Mouse (Mus musculus) embryonic facial prominence, embryonic 14.5 days (tissue): Measurements from ENCODE around the gene Brms1. TPM values are rescaled to one million over a fixed set of nuclear protein-coding genes. Genes with fewer than 3 reads are reported as not detected.
A peak's percentile ranks its signal among the peaks of the same experiment; 100 is the strongest.

Source experiments
- ATAC-seq: fragments of 200-750 bp; cut with Nextera tagmentation; 2 replicates; pipeline ENCODE4 v1.8.0; 2017; ENCODE audit warnings: low read depth, moderate number of reproducible peaks, moderate TSS enrichment
- DNase-seq: peaks from one replicate; pipeline ENCODE4 v3.0.0-alpha.2; 2015; ENCODE audit warnings: low spot score
- H3K27ac ChIP-seq: fragments of 300-500 bp; sonication (generic); replicated peaks from 2 replicates; pipeline ENCODE4 v1.5.1; 2014; ENCODE audit warnings: low read depth, mild to moderate bottlenecking, low read length, moderate library complexity
- H3K27me3 ChIP-seq: fragments of 300-500 bp; sonication (generic); replicated peaks from 2 replicates; pipeline ENCODE4 v1.6.1; 2014; ENCODE audit warnings: low read length; ENCODE audit not compliant: control insufficient read depth, insufficient read depth
- H3K36me3 ChIP-seq: fragments of 300-500 bp; sonication (generic); 2 replicates; pipeline ENCODE4 v1.6.1; 2014; ENCODE audit warnings: low read length, mixed read lengths; ENCODE audit not compliant: control insufficient read depth, insufficient read depth
- H3K4me1 ChIP-seq: fragments of 300-500 bp; sonication (generic); 2 replicates; pipeline ENCODE4 v1.6.1; 2014; ENCODE audit warnings: antibody characterized with exemption, low read length; ENCODE audit not compliant: control insufficient read depth, insufficient read depth
- H3K4me2 ChIP-seq: fragments of 300-500 bp; sonication (generic); 2 replicates; pipeline ENCODE4 v1.6.1; 2014; ENCODE audit warnings: low read depth, mild to moderate bottlenecking, low read length, moderate library complexity, mixed read lengths
- H3K4me3 ChIP-seq: fragments of 300-500 bp; sonication (generic); 2 replicates; pipeline ENCODE4 v1.5.1; 2014; ENCODE audit warnings: low read depth, mild to moderate bottlenecking, low read length
- H3K9ac ChIP-seq: fragments of 300-500 bp; sonication (generic); 2 replicates; pipeline ENCODE4 v1.6.1; 2014; ENCODE audit warnings: low read depth, mild to moderate bottlenecking, low read length, moderate library complexity, mixed read lengths
- H3K9me3 ChIP-seq: fragments of 300-500 bp; sonication (generic); 2 replicates; pipeline ENCODE4 v1.6.1; 2016; ENCODE audit warnings: low read length; ENCODE audit not compliant: control insufficient read depth
- WGBS: fragments of 180-500 bp; shearing (Covaris S2); extraction: QIAGEN DNeasy Blood & Tissue Kit; methylation state at CpG from one replicate; pipeline ENCODE4 v1.1.7; 2014; 5-methylcytosine and 5-hydroxymethylcytosine counted together
- polyA plus RNA-seq: library from polyadenylated mRNA; unstranded; fragments of >200 nt; fragmentation: Nextera tagmentation; extraction: Ambion mirVana; gene quantifications from 2 replicates; pipeline ENCODE4 v1.2.1, GENCODE M21; 2014

Brms1 gene
- polyA plus RNA-seq, 1 experiment from 2014 or later: 38.7 TPM

DNA sequence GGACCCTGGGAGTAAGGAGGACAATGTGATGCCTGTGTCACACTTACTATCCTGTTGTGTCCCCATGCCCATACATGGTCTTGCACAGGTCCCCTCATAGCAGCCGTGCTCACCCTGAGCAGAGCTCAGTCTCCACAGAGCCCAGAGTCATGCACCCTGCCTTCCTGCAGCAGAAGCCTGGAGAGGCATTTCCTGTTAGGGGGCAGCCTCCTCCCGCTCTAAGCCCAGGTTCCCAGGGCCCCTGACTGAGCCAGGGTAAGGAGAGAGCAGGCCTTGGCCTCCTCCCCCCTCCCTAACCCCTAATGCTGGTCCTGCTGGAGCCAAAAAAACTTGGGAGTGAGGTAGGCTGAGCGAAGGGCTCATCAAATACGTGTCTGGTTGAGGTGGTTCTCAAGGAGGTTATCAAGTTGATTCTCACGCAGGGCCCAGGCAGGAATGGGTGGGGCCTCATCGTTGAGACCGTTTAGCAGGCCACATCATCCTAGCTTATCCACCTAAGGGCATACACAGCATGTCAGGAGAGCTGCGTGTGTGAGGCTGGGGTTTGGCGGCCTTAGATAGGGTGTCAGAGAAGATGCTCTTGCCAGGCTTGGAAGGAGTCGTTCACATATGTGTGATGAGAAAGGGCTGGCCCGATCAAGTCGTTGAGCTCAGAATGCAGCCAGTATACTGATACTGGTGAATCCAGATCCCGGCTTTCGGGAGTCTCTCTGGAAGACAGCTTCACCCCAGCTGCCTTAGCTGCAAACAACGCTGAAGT lies 26.1 kb downstream of the Brms1 start:
- 4% methylated on average over 15 of the region's 15 CpGs for WGBS

DNA sequence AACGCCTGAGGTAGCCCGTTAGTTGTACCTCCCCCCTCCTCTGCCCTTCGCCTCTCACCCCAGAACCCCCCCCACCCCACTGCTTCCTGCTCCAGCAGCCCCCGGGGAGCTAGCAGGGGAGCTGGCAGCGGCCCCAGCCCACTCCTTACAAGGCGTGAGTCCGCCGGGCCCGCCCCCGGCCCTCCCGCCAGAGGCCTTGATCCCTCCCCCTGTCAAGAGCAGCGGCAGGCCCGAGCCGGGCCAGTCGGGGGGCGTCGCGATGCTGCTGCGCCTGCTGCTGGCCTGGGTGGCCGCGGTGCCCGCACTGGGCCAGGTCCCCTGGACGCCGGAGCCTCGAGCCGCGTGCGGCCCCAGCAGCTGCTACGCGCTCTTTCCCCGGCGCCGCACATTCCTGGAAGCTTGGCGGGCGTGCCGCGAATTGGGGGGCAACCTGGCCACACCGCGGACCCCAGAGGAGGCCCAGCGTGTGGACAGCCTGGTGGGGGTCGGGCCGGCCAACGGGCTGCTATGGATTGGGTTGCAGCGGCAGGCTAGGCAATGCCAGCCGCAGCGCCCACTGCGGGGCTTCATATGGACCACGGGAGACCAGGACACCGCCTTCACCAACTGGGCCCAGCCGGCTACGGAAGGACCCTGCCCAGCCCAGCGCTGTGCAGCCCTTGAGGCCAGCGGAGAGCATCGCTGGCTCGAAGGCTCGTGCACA lies 26.9 kb downstream of the Brms1 start, which contains the start of gene Cd248:
Gene Cd248, plus strand, starts transcription at position 212 of the 703 bp plus-strand sequence.
- Histone ChIP-seq H3K9ac (peak within 1 kb of the TSS; percentile 83), H3K27me3 (no peaks in the 10 kb centered on the region; the same call in 1 of the 2 replicates), H3K36me3 (no peaks in the 10 kb centered on the region), H3K4me3 (peak within 1 kb of the TSS; percentile 60), H3K4me1 (peaks cover 45% of the 10 kb centered on the region), H3K9me3 (no peaks in the 10 kb centered on the region), H3K4me2 (peak within 1 kb of the TSS; percentile 77), H3K27ac (peak within 1 kb of the TSS; percentile 88)
- WGBS: 0% methylated on average over 15 of the region's 56 CpGs
- ATAC-seq (peak; percentile 56), DNase-seq (peak; percentile 96)

More for the DNA sequence above, 26.1 kb downstream of the Brms1 start:
- H3K4me1 ChIP-seq: peaks cover 38% of the 10 kb centered on the region
- no peaks in the 10 kb centered on the region for H3K9me3 ChIP-seq
- peak overlapping the region; percentile 83 for H3K9ac ChIP-seq
- H3K36me3 ChIP-seq: no peaks in the 10 kb centered on the region
- ATAC-seq (no peak), DNase-seq (no peak)
- peak overlapping the region; percentile 77 for H3K4me2 ChIP-seq
- no peaks in the 10 kb centered on the region; the same call in 1 of the 2 replicates for H3K27me3 ChIP-seq
- peak overlapping the region; percentile 60 for H3K4me3 ChIP-seq
- H3K27ac ChIP-seq: peak overlapping the region; percentile 88

GRCm38 (mm10) chr19:5068570-5069234 lies 27.5 kb downstream of the Brms1 start:
- peak overlapping the region; percentile 60 for H3K4me3 ChIP-seq
- peak overlapping the region; percentile 77 for H3K4me2 ChIP-seq
- 20% methylated on average over 18 of the region's 21 CpGs for WGBS
- no peak for ATAC-seq
- no peaks in the 10 kb centered on the region for H3K36me3 ChIP-seq
- no peak for DNase-seq
- H3K27ac ChIP-seq: peak overlapping the region; percentile 88
- H3K9me3 ChIP-seq: no peaks in the 10 kb centered on the region
- H3K27me3 ChIP-seq: no peaks in the 10 kb centered on the region; the same call in 1 of the 2 replicates
- peak overlapping the region; percentile 83 for H3K9ac ChIP-seq
- peaks cover 46% of the 10 kb centered on the region for H3K4me1 ChIP-seq

DNA sequence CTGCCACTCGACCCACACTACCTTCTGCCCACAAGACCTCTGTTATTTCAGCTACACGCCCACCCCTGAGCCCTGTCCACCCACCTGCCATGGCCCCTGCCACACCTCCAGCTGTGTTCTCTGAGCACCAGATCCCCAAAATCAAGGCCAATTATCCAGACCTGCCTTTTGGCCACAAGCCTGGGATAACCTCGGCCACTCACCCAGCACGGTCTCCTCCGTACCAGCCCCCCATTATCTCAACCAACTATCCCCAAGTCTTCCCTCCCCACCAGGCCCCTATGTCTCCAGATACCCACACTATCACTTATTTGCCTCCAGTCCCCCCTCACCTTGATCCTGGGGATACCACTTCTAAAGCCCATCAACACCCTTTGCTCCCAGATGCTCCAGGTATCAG lies 28.3 kb downstream of the Brms1 start:
- 74% methylated on average over 5 of the region's 5 CpGs for WGBS
- H3K36me3 ChIP-seq: no peaks in the 10 kb centered on the region
- peak overlapping the region; percentile 60 for H3K4me3 ChIP-seq
- no peak for DNase-seq
- peak overlapping the region; percentile 83 for H3K9ac ChIP-seq
- peak overlapping the region; percentile 96 for H3K27ac ChIP-seq
- no peak for ATAC-seq
- H3K9me3 ChIP-seq: no peaks in the 10 kb centered on the region
- no peaks in the 10 kb centered on the region; the same call in 1 of the 2 replicates for H3K27me3 ChIP-seq
- H3K4me1 ChIP-seq: peaks cover 46% of the 10 kb centered on the region
- peak overlapping the region; percentile 77 for H3K4me2 ChIP-seq

DNA sequence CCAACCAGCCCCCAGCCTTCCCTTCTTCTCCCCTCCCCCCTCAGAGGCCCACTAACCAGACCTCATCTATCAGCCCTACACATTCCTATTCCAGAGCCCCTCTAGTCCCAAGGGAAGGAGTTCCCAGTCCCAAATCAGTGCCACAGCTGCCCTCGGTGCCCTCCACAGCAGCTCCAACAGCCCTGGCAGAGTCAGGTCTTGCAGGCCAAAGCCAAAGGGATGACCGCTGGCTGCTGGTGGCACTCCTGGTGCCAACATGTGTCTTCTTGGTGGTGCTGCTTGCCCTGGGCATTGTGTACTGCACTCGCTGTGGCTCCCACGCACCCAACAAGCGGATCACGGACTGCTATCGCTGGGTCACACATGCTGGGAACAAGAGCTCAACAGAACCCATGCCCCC lies 28.8 kb downstream of the Brms1 start:
- H3K9ac ChIP-seq: peak overlapping the region; percentile 83
- WGBS: 74% methylated on average over 7 of the region's 7 CpGs

GRCm38 (mm10) chr19:5071077-5071476 lies 29.9 kb downstream of the Brms1 start:
- peak overlapping the region; percentile 96 for H3K27ac ChIP-seq
- H3K9me3 ChIP-seq: no peaks in the 10 kb centered on the region
- H3K4me3 ChIP-seq: peak overlapping the region; percentile 60
- peaks cover 40% of the 10 kb centered on the region for H3K4me1 ChIP-seq
- peak overlapping the region; percentile 83 for H3K9ac ChIP-seq
- 11% methylated on average over 11 of the region's 11 CpGs for WGBS
- no peak for DNase-seq
- no peak for ATAC-seq
- H3K27me3 ChIP-seq: no peaks in the 10 kb centered on the region; the same call in 1 of the 2 replicates
- peak overlapping the region; percentile 77 for H3K4me2 ChIP-seq
- no peaks in the 10 kb centered on the region for H3K36me3 ChIP-seq

More for the DNA sequence above, 28.8 kb downstream of the Brms1 start:
- H3K9me3 ChIP-seq: no peaks in the 10 kb centered on the region
- H3K36me3 ChIP-seq: no peaks in the 10 kb centered on the region
- H3K4me2 ChIP-seq: peak overlapping the region; percentile 77
- ATAC-seq: no peak
- H3K4me3 ChIP-seq: peak overlapping the region; percentile 60
- H3K27me3 ChIP-seq: no peaks in the 10 kb centered on the region; the same call in 1 of the 2 replicates
- H3K27ac ChIP-seq: peak overlapping the region; percentile 96
- H3K4me1 ChIP-seq: peaks cover 42% of the 10 kb centered on the region
- no peak for DNase-seq

DNA sequence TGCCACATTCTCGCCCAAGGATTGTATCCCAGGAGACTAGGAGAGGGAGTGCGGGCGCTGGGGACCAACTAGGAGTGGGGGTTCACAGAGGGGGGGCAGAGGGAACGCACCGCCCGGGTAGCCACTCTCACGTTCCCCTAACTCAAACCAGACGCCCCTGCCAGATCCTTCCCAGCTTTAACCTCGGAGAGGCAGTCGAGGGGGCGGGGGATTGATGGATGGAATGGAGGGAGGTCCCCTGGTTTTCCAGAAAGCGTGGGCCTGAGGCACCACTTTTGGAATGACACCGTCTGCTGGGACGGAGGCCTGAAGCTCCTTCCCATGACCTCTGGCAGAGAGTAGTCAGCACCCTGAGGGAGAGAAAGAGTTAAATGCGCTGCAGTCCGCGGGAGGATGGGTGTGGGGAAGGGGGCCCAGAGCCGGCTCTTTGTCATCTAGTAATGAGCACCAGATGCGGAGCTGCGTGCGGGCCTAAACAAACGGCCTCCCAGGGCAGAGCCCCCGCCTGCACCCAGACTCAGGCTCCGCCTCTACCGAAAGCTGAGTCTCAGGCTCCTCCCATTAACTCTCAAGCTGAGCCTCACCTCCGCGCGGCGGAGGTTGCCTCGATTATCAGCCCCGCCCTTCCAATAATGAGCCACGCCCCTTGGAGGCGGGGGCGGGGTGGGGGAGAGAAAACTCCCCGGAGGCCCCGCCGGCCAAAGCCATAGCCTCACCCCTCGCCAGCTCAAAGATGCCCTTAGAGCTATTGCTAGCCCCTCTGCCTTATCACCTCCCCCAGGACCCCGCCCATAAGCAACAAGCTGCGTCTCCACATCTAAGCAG lies 30.6 kb downstream of the Brms1 start:
- DNase-seq: peak; percentile 98
- Histone ChIP-seq H3K27ac (peak overlapping the region; percentile 96), H3K4me3 (peak overlapping the region; percentile 60), H3K27me3 (no peaks in the 10 kb centered on the region; the same call in 1 of the 2 replicates), H3K9me3 (no peaks in the 10 kb centered on the region), H3K4me2 (peak overlapping the region; percentile 77), H3K4me1 (peaks cover 39% of the 10 kb centered on the region), H3K9ac (peak overlapping the region; percentile 83), H3K36me3 (no peaks in the 10 kb centered on the region)
- ATAC-seq: peak; percentile 91
- 0% methylated on average over 21 of the region's 40 CpGs for WGBS
